Mouse (Mus musculus) layer of hippocampus, adult 8-10 months (tissue): ENCODE measurements around the gene Ncoa4. TPM values are rescaled to one million over a fixed set of nuclear protein-coding genes. Genes with fewer than 3 reads are reported as not detected.
A peak's percentile ranks its signal among the peaks of the same experiment; 100 is the strongest.
"Not testable (repeated sequence)": the region's sequence is repeated elsewhere in the genome, so short reads cannot be mapped to it uniquely, and the experiment has no call there.

ENCODE experiments used
- DNase-seq, 2 experiments: peaks; one replicate each; pipeline ENCODE4 v3.0.0; 2022; ENCODE audit warnings: low spot score in 2 of 2
- total RNA-seq, 4 experiments: library from RNA; stranded (reverse); gene quantifications; 2 replicates each; pipeline ENCODE4 v1.2.4; 2022

Gene Ncoa4
- total RNA-seq, 4 experiments from 2014 or later: 101 to 113 (median 110) TPM

GRCm38 (mm10) chr14:32160563-32160962, 898 bp downstream of the Ncoa4 start:
- no peak for DNase-seq

GRCm38 (mm10) chr14:32161090-32161885, 1.6 kb downstream of the Ncoa4 start:
- DNase-seq: no peak

GRCm38 (mm10) chr14:32162231-32162630, 2.6 kb downstream of the Ncoa4 start:
- no peak for DNase-seq

GRCm38 (mm10) chr14:32163203-32163888, 3.7 kb downstream of the Ncoa4 start:
- no peak for DNase-seq

GRCm38 (mm10) chr14:32164173-32165051, 4.7 kb downstream of the Ncoa4 start:
- no peak for DNase-seq

GRCm38 (mm10) chr14:32165278-32166061, 5.8 kb downstream of the Ncoa4 start:
- DNase-seq: peak; percentile 19 to 23

GRCm38 (mm10) chr14:32166062-32166441, 6.4 kb downstream of the Ncoa4 start:
- DNase-seq: no peak

GRCm38 (mm10) chr14:32166840-32167239, 7.2 kb downstream of the Ncoa4 start:
- DNase-seq: no peak

- no peak for DNase-seq
Measured at GRCm38 (mm10) chr14:32167326-32167725, 7.7 kb downstream of the Ncoa4 start.

GRCm38 (mm10) chr14:32168653-32169231, 9.1 kb downstream of the Ncoa4 start:
- no peak for DNase-seq

GRCm38 (mm10) chr14:32170137-32170536, 10.5 kb downstream of the Ncoa4 start:
- no peak for DNase-seq

GRCm38 (mm10) chr14:32175310-32175709, 15.6 kb downstream of the Ncoa4 start:
- DNase-seq: no peak

- not testable (repeated sequence) for DNase-seq
Measured at GRCm38 (mm10) chr14:32176590-32176989, 16.9 kb downstream of the Ncoa4 start.

- DNase-seq: no peak
Measured at GRCm38 (mm10) chr14:32179393-32180195, 19.9 kb downstream of the Ncoa4 start.

- DNase-seq: no peak
Measured at GRCm38 (mm10) chr14:32180861-32181260, 21.2 kb downstream of the Ncoa4 start.

- DNase-seq: no peak
Measured at GRCm38 (mm10) chr14:32183846-32184245, 24.2 kb downstream of the Ncoa4 start.

- no peak for DNase-seq
Measured at GRCm38 (mm10) chr14:32190627-32191391, 31.1 kb downstream of the Ncoa4 start.

- no peak for DNase-seq
Measured at GRCm38 (mm10) chr14:32191926-32192325, 32.3 kb downstream of the Ncoa4 start.

GRCm38 (mm10) chr14:32192437-32192836, 32.8 kb downstream of the Ncoa4 start:
- DNase-seq: no peak
